In the genomic region with DNA sequence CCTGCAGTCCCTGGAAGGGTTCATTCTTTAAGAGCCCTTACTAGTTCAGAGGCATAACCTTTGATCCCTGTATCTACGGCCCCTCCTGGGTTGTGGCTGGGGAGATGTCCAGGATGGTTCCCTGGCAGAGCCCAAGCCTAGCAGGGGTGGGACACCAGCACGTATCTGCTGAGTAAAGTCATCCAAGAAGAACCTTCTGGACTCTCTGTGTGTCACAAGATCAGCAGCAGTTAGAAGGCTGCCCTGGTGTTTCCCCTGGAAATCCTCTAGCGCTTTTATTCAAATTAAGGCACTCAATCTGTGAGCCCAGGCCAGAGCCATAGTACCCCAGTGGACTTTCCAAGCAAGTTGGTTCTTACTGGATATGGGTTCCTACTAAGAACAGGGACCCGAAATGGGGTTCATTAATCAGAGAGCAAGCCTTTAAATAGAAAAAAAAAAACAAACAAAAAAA, we compare ENCODE assay signal across 15 mouse cellular contexts.
A peak's percentile ranks its signal among the peaks of the same experiment; 100 is the strongest.
DNase-seq lines count a peak whose midpoint lies in the region; ATAC-seq lines count a peak whose summit lies in the region.
"Had no signal": no experiment of that assay in that cellular context is flagged by ENCODE, and none has a peak within 500 bp of the region (broad histone marks: within the 10 kb centered on the region; RNA-seq: fewer than 3 reads in every experiment).

No protein-coding gene starts in this region.

- ATAC-seq in intestine, embryonic 16.5 days = peak; percentile 89
- ATAC-seq in neutrophil, adult 5-6 weeks (ENCODE audit: extremely low read depth, insufficient number of reproducible peaks, low FRiP score, poor library complexity, severe bottlenecking) = peak; percentile 54; the same call in 1 of the 2 replicates
- no peak for ATAC-seq in monocyte, adult 5-6 weeks (replicated peaks; ENCODE audit: insufficient number of reproducible peaks, low FRiP score, low TSS enrichment, poor library complexity, severe bottlenecking)
- ATAC-seq: midbrain, embryonic 15.5 days had no signal

- no peaks in the 10 kb centered on the region for H3K27me3 ChIP-seq in intestine, embryonic 16.5 days (replicated peaks; ENCODE audit: control insufficient read depth, insufficient read depth, low read length)
- H3K27me3 ChIP-seq: heart, embryonic 12.5 days; midbrain, embryonic 15.5 days; neural tube, embryonic 12.5 days had no signal

- no peaks in the 10 kb centered on the region for H3K36me3 ChIP-seq in intestine, embryonic 16.5 days (ENCODE audit: control insufficient read depth, insufficient read depth, low read length)
- H3K36me3 ChIP-seq: heart, embryonic 12.5 days; midbrain, embryonic 15.5 days; neural tube, embryonic 12.5 days had no signal

- 71% methylated on average over 4 of the region's 4 CpGs for WGBS in intestine, embryonic 16.5 days

- peak; percentile 86 for DNase-seq in A20 (ENCODE audit: low read depth, low spot score)
- peak; percentile 57 for DNase-seq in CD4-positive helper T cell, adult 2 months (ENCODE audit: low read depth, low spot score)
- no peak for DNase-seq in ovary, postnatal 10 days (ENCODE audit: low spot score)
- DNase-seq in thymus, postnatal 14 days = no peak
- DNase-seq: cerebellum, adult 11 months; gastrocnemius, postnatal 25 days; heart, postnatal 4 days; retina, postnatal 1 day had no signal

- H3K4me2 ChIP-seq in intestine, embryonic 16.5 days (ENCODE audit: low read depth, low read length) = no peak overlapping the region
- H3K4me2 ChIP-seq: heart, embryonic 12.5 days; liver, embryonic 11.5 days; midbrain, embryonic 15.5 days; neural tube, embryonic 12.5 days had no signal

- no peak overlapping the region for H3K27ac ChIP-seq in intestine, embryonic 16.5 days (ENCODE audit: low read length)
- H3K27ac ChIP-seq: midbrain, embryonic 15.5 days; neural tube, embryonic 12.5 days had no signal

- no peaks in the 10 kb centered on the region; the same call in 1 of the 2 replicates for H3K4me1 ChIP-seq in intestine, embryonic 16.5 days (ENCODE audit: control insufficient read depth, insufficient read depth, low read length)
- H3K4me1 ChIP-seq: midbrain, embryonic 15.5 days; neural tube, embryonic 12.5 days had no signal

- no peak overlapping the region for H3K4me3 ChIP-seq in intestine, embryonic 16.5 days (ENCODE audit: low read length)
- H3K4me3 ChIP-seq: heart, embryonic 12.5 days; midbrain, embryonic 15.5 days; neural tube, embryonic 12.5 days had no signal

- H3K9ac ChIP-seq in intestine, embryonic 16.5 days (ENCODE audit: low read depth, low read length) = no peak overlapping the region
- H3K9ac ChIP-seq: heart, embryonic 12.5 days; midbrain, embryonic 15.5 days; neural tube, embryonic 12.5 days had no signal

- H3K9me3 ChIP-seq in intestine, embryonic 16.5 days (ENCODE audit: control insufficient read depth, low read length) = no peaks in the 10 kb centered on the region
- H3K9me3 ChIP-seq: heart, embryonic 12.5 days; midbrain, embryonic 15.5 days; neural tube, embryonic 12.5 days had no signal

Comparison
In these comparisons a context has a peak if more than half of its experiments do, and no peak if none do; other contexts are left out.
1. DNase-seq: peak in A20 (single experiment) and CD4-positive helper T cell, adult 2 months (single experiment); none in ovary, postnatal 10 days (single experiment) and thymus, postnatal 14 days (single experiment).